Mouse (Mus musculus) CH12.LX (cell line): ENCODE results near the gene Paxip1. TPM values are rescaled to one million over a fixed set of nuclear protein-coding genes. Genes with fewer than 3 reads are reported as not detected.
A peak's percentile ranks its signal among the peaks of the same experiment; 100 is the strongest.

Experiments
- DNase-seq: peaks from one replicate; pipeline ENCODE4 v3.0.0-alpha.2; 2013; ENCODE audit errors: extremely low read depth
- H3K27ac ChIP-seq: 2 replicates; pipeline ENCODE4 v1.5.1; 2012; ENCODE audit warnings: low read depth, mild to moderate bottlenecking, control low read depth, moderate library complexity; ENCODE audit not compliant: insufficient read depth
- H3K27me3 ChIP-seq: replicated peaks from 2 replicates; pipeline ENCODE3; 2012; ENCODE audit warnings: inconsistent platforms
- H3K36me3 ChIP-seq, 2 experiments: replicated peaks in 1 of 2; 2 replicates each; pipeline versions ENCODE3 to v1.6.1; 2012; ENCODE audit warnings: inconsistent platforms in 1 of 2, low read length in 1 of 2, mild to moderate bottlenecking in 1 of 2, mixed read lengths in 1 of 2, moderate library complexity in 1 of 2; ENCODE audit not compliant: control insufficient read depth in 1 of 2, insufficient read depth in 1 of 2
- H3K4me1 ChIP-seq, 2 experiments: 2 replicates each; pipeline ENCODE4 v1.6.1; 2012; ENCODE audit warnings: inconsistent platforms in 1 of 2, moderate library complexity in 1 of 2; ENCODE audit not compliant: insufficient read depth in 2 of 2, control insufficient read depth in 1 of 2
- H3K4me2 ChIP-seq: 2 replicates; pipeline ENCODE4 v1.6.1; 2012; ENCODE audit warnings: low read depth, mild to moderate bottlenecking, control low read depth; ENCODE audit not compliant: poor library complexity, insufficient read depth, severe bottlenecking
- H3K4me3 ChIP-seq, 3 experiments: fragments of 150-350 bp in 1 of 3; sonication (generic) in 1 of 3; replicated peaks in 1 of 3; 2 replicates each; pipeline versions ENCODE3 to v1.5.1; 2011 to 2012; ENCODE audit warnings: low read depth in 2 of 3, low read length in 2 of 3, mild to moderate bottlenecking in 2 of 3, moderate library complexity in 2 of 3, control low read depth in 1 of 3, improper control_type of control experiment in 1 of 3, inconsistent platforms in 1 of 3, mixed read lengths in 1 of 3; ENCODE audit not compliant: poor library complexity in 1 of 3
- H3K79me2 ChIP-seq: replicated peaks from 2 replicates; pipeline ENCODE4 v1.6.1; 2012; ENCODE audit warnings: mild to moderate bottlenecking, moderate library complexity; ENCODE audit not compliant: control insufficient read depth, poor library complexity, insufficient read depth, severe bottlenecking; ENCODE audit errors: extremely low read depth
- H3K9ac ChIP-seq: 2 replicates; pipeline ENCODE4 v1.6.1; 2012; ENCODE audit warnings: low read depth, mild to moderate bottlenecking, control low read depth, moderate library complexity; ENCODE audit not compliant: insufficient read depth
- H3K9me3 ChIP-seq: replicated peaks from 2 replicates; pipeline ENCODE3; 2012; ENCODE audit warnings: low read length, inconsistent platforms, mixed read lengths
- BHLHE40 ChIP-seq: IDR thresholded peaks from 2 replicates; pipeline ENCODE4 v1.6.1; 2011; ENCODE audit warnings: mild to moderate bottlenecking, low read depth, low read length, improper control_type of control experiment
- CHD1 ChIP-seq: IDR thresholded peaks from 2 replicates; pipeline ENCODE4 v1.6.1; 2012; ENCODE audit warnings: low read depth, low read length, improper control_type of control experiment, inconsistent platforms
- CHD2 ChIP-seq: IDR thresholded peaks from 2 replicates; pipeline ENCODE4 v1.6.1; 2011; ENCODE audit warnings: low read length, improper control_type of control experiment
- CTCF ChIP-seq, 2 experiments: IDR thresholded peaks in 1 of 2; conservative IDR thresholded peaks in 1 of 2; 2 replicates each; pipeline ENCODE4 v1.5.1; 2011 to 2012; ENCODE audit warnings: low read depth in 2 of 2, low read length in 2 of 2, improper control_type of control experiment in 1 of 2, inconsistent platforms in 1 of 2, mild to moderate bottlenecking in 1 of 2, moderate library complexity in 1 of 2
- E2F4 ChIP-seq: IDR thresholded peaks from 2 replicates; pipeline ENCODE4 v1.6.1; 2011; ENCODE audit warnings: low read depth, low read length, improper control_type of control experiment; ENCODE audit not compliant: insufficient replicate concordance
- ETS1 ChIP-seq: conservative IDR thresholded peaks from 2 replicates; pipeline ENCODE4 v1.6.1; 2012; ENCODE audit warnings: low read depth, mild to moderate bottlenecking, inconsistent platforms, low read length, improper control_type of control experiment, moderate library complexity
- GABPA ChIP-seq: IDR thresholded peaks from 2 replicates; pipeline ENCODE4 v1.6.1; 2012; ENCODE audit warnings: low read depth, low read length, improper control_type of control experiment, inconsistent platforms; ENCODE audit not compliant: insufficient replicate concordance
- HCFC1 ChIP-seq: IDR thresholded peaks from 2 replicates; pipeline ENCODE4 v1.6.1; 2012; ENCODE audit warnings: low read depth, mild to moderate bottlenecking, inconsistent platforms, low read length, improper control_type of control experiment
- IRF4 ChIP-seq: IDR thresholded peaks from 2 replicates; pipeline ENCODE4 v1.6.1; 2014; ENCODE audit warnings: low read depth, mild to moderate bottlenecking, inconsistent platforms, low read length, improper control_type of control experiment
- JUN ChIP-seq: IDR thresholded peaks from 2 replicates; pipeline ENCODE4 v1.6.1; 2011; ENCODE audit warnings: low read depth, mild to moderate bottlenecking, low read length, improper control_type of control experiment, moderate library complexity; ENCODE audit not compliant: insufficient read depth
- JUND ChIP-seq: conservative IDR thresholded peaks from 2 replicates; pipeline ENCODE4 v1.6.1; 2011; ENCODE audit warnings: low read depth, low read length, improper control_type of control experiment
- KAT2A ChIP-seq: IDR thresholded peaks from 2 replicates; pipeline ENCODE4 v1.6.1; 2012; ENCODE audit warnings: low read length, improper control_type of control experiment, inconsistent platforms; ENCODE audit not compliant: insufficient replicate concordance
- MAFK ChIP-seq: IDR thresholded peaks from 2 replicates; pipeline ENCODE4 v1.6.1; 2011; ENCODE audit warnings: low read length, improper control_type of control experiment; ENCODE audit not compliant: insufficient replicate concordance
- MAX ChIP-seq: IDR thresholded peaks from 2 replicates; pipeline ENCODE4 v1.6.1; 2011; ENCODE audit warnings: low read length, improper control_type of control experiment
- MEF2A ChIP-seq: IDR thresholded peaks from 2 replicates; pipeline ENCODE4 v1.6.1; 2014; ENCODE audit warnings: low read depth, mild to moderate bottlenecking, inconsistent platforms, low read length, improper control_type of control experiment, borderline replicate concordance
- MXI1 ChIP-seq: IDR thresholded peaks from 2 replicates; pipeline ENCODE4 v1.6.1; 2011; ENCODE audit warnings: mild to moderate bottlenecking, low read depth, low read length, improper control_type of control experiment
- MYC ChIP-seq: IDR thresholded peaks from 2 replicates; pipeline ENCODE4 v1.6.1; 2011; ENCODE audit warnings: low read depth, mild to moderate bottlenecking, improper control_type of control experiment, low read length
- NELFE ChIP-seq: IDR thresholded peaks from 2 replicates; pipeline ENCODE4 v1.6.1; 2011; ENCODE audit warnings: low read depth, low read length, improper control_type of control experiment
- NRF1 ChIP-seq: IDR thresholded peaks from 2 replicates; pipeline ENCODE4 v1.6.1; 2014; ENCODE audit warnings: low read depth, mild to moderate bottlenecking, inconsistent platforms, low read length, improper control_type of control experiment, moderate library complexity
- POLR2AphosphoS2 ChIP-seq: IDR thresholded peaks from 2 replicates; pipeline ENCODE4 v1.6.1; 2011; ENCODE audit warnings: low read depth, low read length, improper control_type of control experiment
- RAD21 ChIP-seq: IDR thresholded peaks from 2 replicates; pipeline ENCODE4 v1.6.1; 2011; ENCODE audit warnings: low read depth, mild to moderate bottlenecking, low read length, improper control_type of control experiment, moderate library complexity
- RCOR1 ChIP-seq: conservative IDR thresholded peaks from 2 replicates; pipeline ENCODE4 v1.6.1; 2012; ENCODE audit warnings: low read depth, mild to moderate bottlenecking, inconsistent platforms, low read length, improper control_type of control experiment
- SIN3A ChIP-seq: IDR thresholded peaks from 2 replicates; pipeline ENCODE4 v1.6.1; 2012; ENCODE audit warnings: low read length, improper control_type of control experiment, inconsistent platforms
- SMC3 ChIP-seq: IDR thresholded peaks from 2 replicates; pipeline ENCODE4 v1.6.1; 2011; ENCODE audit warnings: low read depth, low read length, improper control_type of control experiment
- TBP ChIP-seq: conservative IDR thresholded peaks from 2 replicates; pipeline ENCODE4 v1.6.1; 2011; ENCODE audit warnings: low read depth, low read length, improper control_type of control experiment
- TCF12 ChIP-seq: IDR thresholded peaks from 2 replicates; pipeline ENCODE4 v1.6.1; 2014; ENCODE audit warnings: low read depth, mild to moderate bottlenecking, inconsistent platforms, low read length, improper control_type of control experiment
- UBTF ChIP-seq: IDR thresholded peaks from 2 replicates; pipeline ENCODE4 v1.6.1; 2012; ENCODE audit warnings: low read depth, mild to moderate bottlenecking, inconsistent platforms, low read length, improper control_type of control experiment, moderate library complexity
- USF2 ChIP-seq: conservative IDR thresholded peaks from 2 replicates; pipeline ENCODE4 v1.6.1; 2011; ENCODE audit warnings: low read depth, low read length, improper control_type of control experiment
- ZC3H11A ChIP-seq: IDR thresholded peaks from 2 replicates; pipeline ENCODE4 v1.6.1; 2012; ENCODE audit warnings: low read depth, mild to moderate bottlenecking, inconsistent platforms, low read length, improper control_type of control experiment
- ZNF384 ChIP-seq: IDR thresholded peaks from 2 replicates; pipeline ENCODE4 v1.6.1; 2012; ENCODE audit warnings: low read depth, low read length, improper control_type of control experiment, inconsistent platforms
- dilution Hi-C: fragments of 300-500 bp; cut with MboI; formaldehyde crosslinking; loops from 2 replicates; pipeline ENCODE4 v1.14.3; 2020; ENCODE audit warnings: low sequenced_read_pairs; ENCODE audit not compliant: extremely low pct_unique_long_range_greater_than_20kb, extremely low pct_ligation_motif_present
- in situ Hi-C: fragments of 300-500 bp; cut with MboI; formaldehyde crosslinking; loops from 3 replicates; pipeline ENCODE4 v1.14.3; 2019; ENCODE audit warnings: low sequenced_read_pairs, low pct_ligation_motif_present, low pct_unique_long_range_greater_than_20kb, mixed read lengths
- polyA plus RNA-seq: library from polyadenylated mRNA; unstranded; fragments of >175 nt; gene quantifications from 2 replicates; pipeline ENCODE4 v1.2.1, GENCODE M21; 2012; ENCODE audit warnings: low read depth; ENCODE audit not compliant: insufficient read length
- total RNA-seq, 2 experiments: library from RNA; depleted of rRNA; stranded (reverse); fragments of 300-350 nt in 1 of 2; fragments of >200 nt in 1 of 2; gene quantifications; 2 replicates each; pipeline ENCODE4 v1.2.3; 2012 to 2014

Paxip1 gene
- total and polyA plus RNA-seq, 3 experiments: 30.3 to 55.4 (median 30.3) TPM

GRCm38 (mm10) chr5:27737168-27737567 is 54.3 kb downstream of the Paxip1 start:
- peak; percentile 51 for DNase-seq
- no peak overlapping the region for H3K9ac ChIP-seq
- no peak overlapping the region for H3K4me2 ChIP-seq
- in situ Hi-C loops (no loop called here), dilution Hi-C loops (no loop called here)
- no peak overlapping the region for H3K27ac ChIP-seq
- no peak for TF ChIP-seq GABPA
- TF ChIP-seq JUND: no peak
- no peak for TF ChIP-seq POLR2AphosphoS2
- TF ChIP-seq NRF1: no peak
- no peak for TF ChIP-seq USF2
- TF ChIP-seq JUN: no peak
- no peak for TF ChIP-seq ZC3H11A
- TF ChIP-seq RCOR1: no peak
- no peak for TF ChIP-seq ETS1
- TF ChIP-seq BHLHE40: no peak
- TF ChIP-seq CHD2: no peak
- TF ChIP-seq KAT2A: no peak
- no peak for TF ChIP-seq TCF12
- no peak for TF ChIP-seq E2F4
- TF ChIP-seq ZNF384: no peak
- no peak for TF ChIP-seq UBTF
- no peak for TF ChIP-seq IRF4
- TF ChIP-seq SIN3A: peak; percentile 95
- no peak for TF ChIP-seq TBP
- TF ChIP-seq NELFE: no peak
- no peak for TF ChIP-seq MEF2A
- no peak for TF ChIP-seq MYC
- peak; percentile 46 for TF ChIP-seq RAD21
- TF ChIP-seq MXI1: peak; percentile 83
- peak; percentile 30; the same call in 1 of the 2 replicates for TF ChIP-seq SMC3
- TF ChIP-seq HCFC1: no peak
- no peak for TF ChIP-seq CHD1
- TF ChIP-seq MAFK: no peak
- no peak for TF ChIP-seq MAX
- TF ChIP-seq CTCF (conservative IDR thresholded peaks at IDR 0.05 in 1 of 2, IDR thresholded peaks at IDR 0.05 in 1 of 2; ENCODE audit: low read depth in 2 of 2, low read length in 2 of 2): peak in 1 of 2 experiments; percentile 65; a peak in 2 of 4 replicates
- H3K4me3 ChIP-seq: no peak overlapping the region
- peaks cover 6% of the 10 kb centered on the region for H3K9me3 ChIP-seq
- no peaks in the 10 kb centered on the region for H3K4me1 ChIP-seq
- H3K27me3 ChIP-seq: peaks cover 1% of the 10 kb centered on the region
- no peaks in the 10 kb centered on the region for H3K79me2 ChIP-seq
- H3K36me3 ChIP-seq: peaks cover 17 to 29% of the 10 kb centered on the region in 2 experiments
